Mouse (Mus musculus): ENCODE measurements at regions not wholly inside any gene's neighbourhood (a gene's known extent, or its start where the extent isn't known, plus 50 kb on each side); places are given as distances from the start of the nearest gene placed in this dataset.

DNA sequence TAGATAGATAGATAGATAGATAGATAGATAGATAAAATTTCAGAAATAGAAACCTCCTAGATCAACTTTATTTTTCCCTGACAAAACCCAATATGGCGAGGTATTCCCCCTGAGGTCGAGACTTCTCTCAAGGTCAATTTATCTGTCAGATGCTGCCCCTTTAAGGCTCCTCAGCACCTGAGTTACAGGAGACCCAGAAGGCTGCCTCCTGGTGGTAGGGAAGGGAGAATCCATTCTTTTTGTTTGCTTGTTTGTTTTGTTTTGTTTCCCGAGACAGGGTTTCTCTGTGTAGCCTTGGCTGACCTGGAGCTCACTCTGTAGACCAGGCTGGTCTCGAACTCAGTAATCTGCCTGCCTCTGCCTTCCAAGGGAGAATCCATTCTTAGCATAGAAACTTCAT lies 127.3 kb upstream of the Stac start:
- TF ChIP-seq EP300 (IDR thresholded peaks at IDR 0.05; ENCODE audit: low read depth) = no peak
- TF ChIP-seq CTCF (IDR thresholded peaks at IDR 0.05; ENCODE audit: low read depth) = no peak
- WGBS = 59% methylated on average over 4 of the region's 4 CpGs
- Histone ChIP-seq H3K9me3 (replicated peaks; ENCODE audit: control insufficient read depth, low read length) (no peaks in the 10 kb centered on the region), H3K4me2 (ENCODE audit: low read depth, low read length) (no peak overlapping the region), H3K36me3 (replicated peaks; ENCODE audit: control insufficient read depth, insufficient read depth, low read length) (no peaks in the 10 kb centered on the region), H3K4me1 (ENCODE audit: control insufficient read depth, insufficient read depth) (no peaks in the 10 kb centered on the region), H3K4me3 (ENCODE audit: low read depth, low read length) (no peak overlapping the region), H3K27ac (ENCODE audit: low read depth) (no peak overlapping the region), H3K9ac (replicated peaks; ENCODE audit: low read depth, low read length) (no peak overlapping the region), H3K27me3 (ENCODE audit: control insufficient read depth, insufficient read depth, low read length) (no peaks in the 10 kb centered on the region)
- DNase-seq (ENCODE audit: low spot score) (no peak), ATAC-seq (ENCODE audit: insufficient read depth, low read depth) (no peak)

DNA sequence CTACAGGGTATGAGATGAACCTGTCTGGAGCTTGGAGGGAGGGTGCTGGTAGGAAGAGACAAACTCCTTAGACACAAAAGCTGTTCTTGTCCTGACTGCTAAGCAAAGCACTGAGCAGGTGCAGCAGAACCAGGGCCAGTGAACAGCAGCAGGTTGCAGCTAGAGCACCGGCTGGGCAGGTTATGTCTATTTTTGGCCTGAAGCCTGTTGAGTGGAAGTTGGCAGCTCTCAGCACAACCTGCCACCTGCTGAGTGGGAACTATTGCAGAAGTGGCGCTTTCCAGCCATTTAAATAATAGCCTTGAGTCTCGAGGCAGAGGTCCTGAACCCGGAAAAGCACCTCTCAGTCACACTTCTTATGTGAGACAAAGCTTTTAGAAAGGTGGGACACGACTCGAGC lies 114.8 kb upstream of the Stac start:
- no peak for ATAC-seq (ENCODE audit: insufficient read depth, low read depth)
- Histone ChIP-seq H3K9ac (replicated peaks; ENCODE audit: low read depth, low read length) (no peak overlapping the region), H3K36me3 (replicated peaks; ENCODE audit: control insufficient read depth, insufficient read depth, low read length) (no peaks in the 10 kb centered on the region), H3K4me2 (ENCODE audit: low read depth, low read length) (no peak overlapping the region), H3K27me3 (ENCODE audit: control insufficient read depth, insufficient read depth, low read length) (no peaks in the 10 kb centered on the region), H3K9me3 (replicated peaks; ENCODE audit: control insufficient read depth, low read length) (no peaks in the 10 kb centered on the region), H3K4me1 (ENCODE audit: control insufficient read depth, insufficient read depth) (no peaks in the 10 kb centered on the region), H3K27ac (ENCODE audit: low read depth) (no peak overlapping the region), H3K4me3 (ENCODE audit: low read depth, low read length) (no peak overlapping the region)
- no peak for TF ChIP-seq CTCF (IDR thresholded peaks at IDR 0.05; ENCODE audit: low read depth)
- TF ChIP-seq EP300 (IDR thresholded peaks at IDR 0.05; ENCODE audit: low read depth) = no peak
- 50% methylated on average over 6 of the region's 6 CpGs for WGBS
- DNase-seq (ENCODE audit: low spot score) = no peak

DNA sequence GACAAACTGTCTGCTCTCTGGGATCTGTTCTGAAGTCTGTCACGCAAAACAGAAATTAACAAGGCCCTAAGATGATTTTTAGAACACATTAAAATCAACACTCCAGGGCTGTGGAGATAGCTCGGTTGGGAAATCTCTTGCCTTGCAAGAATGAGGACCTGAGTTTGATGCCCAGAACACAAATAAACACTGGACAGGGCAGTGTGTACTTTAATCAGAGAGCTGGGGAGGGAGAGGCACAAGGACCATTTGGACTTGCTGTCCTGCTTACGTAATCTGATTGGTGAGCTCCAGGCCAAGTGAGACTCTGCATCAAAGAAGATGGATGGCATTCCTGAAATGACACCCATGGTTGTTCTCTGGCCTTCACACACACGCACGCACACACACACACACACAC lies 111.2 kb upstream of the Stac start:
- no peaks in the 10 kb centered on the region for H3K9me3 ChIP-seq (replicated peaks; ENCODE audit: control insufficient read depth, low read length)
- no peaks in the 10 kb centered on the region for H3K4me1 ChIP-seq (ENCODE audit: control insufficient read depth, insufficient read depth)
- no peaks in the 10 kb centered on the region for H3K36me3 ChIP-seq (replicated peaks; ENCODE audit: control insufficient read depth, insufficient read depth, low read length)
- TF ChIP-seq EP300 (IDR thresholded peaks at IDR 0.05; ENCODE audit: low read depth) = no peak
- TF ChIP-seq CTCF (IDR thresholded peaks at IDR 0.05; ENCODE audit: low read depth) = no peak
- DNase-seq (ENCODE audit: low spot score) = no peak
- no peaks in the 10 kb centered on the region for H3K27me3 ChIP-seq (ENCODE audit: control insufficient read depth, insufficient read depth, low read length)
- no peak for ATAC-seq (ENCODE audit: insufficient read depth, low read depth)
- H3K9ac ChIP-seq (replicated peaks; ENCODE audit: low read depth, low read length) = no peak overlapping the region
- H3K27ac ChIP-seq (ENCODE audit: low read depth) = no peak overlapping the region
- 70% methylated on average over 5 of the region's 5 CpGs for WGBS
- no peak overlapping the region for H3K4me3 ChIP-seq (ENCODE audit: low read depth, low read length)
- no peak overlapping the region for H3K4me2 ChIP-seq (ENCODE audit: low read depth, low read length)

DNA sequence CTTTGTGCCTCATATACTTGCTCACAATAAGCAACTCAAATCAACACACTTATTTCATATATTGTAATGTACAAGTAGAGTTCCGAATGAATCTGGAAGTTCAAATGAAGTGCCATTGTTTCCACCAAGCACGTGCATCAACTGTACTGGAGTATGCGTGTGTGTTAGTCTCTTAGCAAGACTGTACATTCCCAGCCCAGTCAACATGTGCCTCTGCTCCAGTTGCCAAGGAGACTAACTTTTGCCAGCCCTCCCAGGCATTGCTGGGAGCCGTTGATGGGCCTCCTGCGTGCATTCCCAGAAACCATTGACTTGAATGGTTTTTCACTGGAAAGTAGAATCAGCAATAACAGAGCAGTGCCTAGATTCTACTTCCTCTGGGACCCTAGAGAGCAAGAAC lies 110.7 kb upstream of the Stac start:
- no peak for ATAC-seq (ENCODE audit: insufficient read depth, low read depth)
- 77% methylated on average over 5 of the region's 5 CpGs for WGBS
- no peak for DNase-seq (ENCODE audit: low spot score)
- Histone ChIP-seq H3K27ac (ENCODE audit: low read depth) (no peak overlapping the region), H3K36me3 (replicated peaks; ENCODE audit: control insufficient read depth, insufficient read depth, low read length) (no peaks in the 10 kb centered on the region), H3K4me2 (ENCODE audit: low read depth, low read length) (no peak overlapping the region), H3K4me1 (ENCODE audit: control insufficient read depth, insufficient read depth) (no peaks in the 10 kb centered on the region), H3K9me3 (replicated peaks; ENCODE audit: control insufficient read depth, low read length) (no peaks in the 10 kb centered on the region), H3K4me3 (ENCODE audit: low read depth, low read length) (no peak overlapping the region), H3K9ac (replicated peaks; ENCODE audit: low read depth, low read length) (no peak overlapping the region), H3K27me3 (ENCODE audit: control insufficient read depth, insufficient read depth, low read length) (no peaks in the 10 kb centered on the region)
- no peak for TF ChIP-seq CTCF (IDR thresholded peaks at IDR 0.05; ENCODE audit: low read depth)
- TF ChIP-seq EP300 (IDR thresholded peaks at IDR 0.05; ENCODE audit: low read depth) = no peak

DNA sequence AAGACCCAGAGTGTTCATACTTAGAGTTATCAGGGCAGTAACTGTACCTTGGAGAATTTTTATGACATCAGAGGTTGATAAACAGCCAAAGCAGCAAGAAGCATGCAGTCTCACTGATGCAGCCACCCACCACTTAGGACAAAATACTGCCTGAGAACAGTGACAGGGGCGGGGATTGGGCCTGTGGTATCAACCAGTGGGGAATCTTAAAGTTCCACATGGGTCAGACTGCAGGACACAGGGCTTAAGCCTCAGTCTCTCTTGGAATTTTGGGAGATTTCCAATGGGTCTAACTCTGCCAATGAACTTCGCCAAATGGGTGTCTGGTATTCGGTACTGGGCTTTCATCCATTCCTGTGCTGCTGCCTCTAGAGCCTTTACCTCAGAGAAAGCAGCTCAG lies 88.8 kb upstream of the Stac start:
- Histone ChIP-seq H3K36me3 (replicated peaks; ENCODE audit: control insufficient read depth, insufficient read depth, low read length) (no peaks in the 10 kb centered on the region), H3K4me3 (ENCODE audit: low read depth, low read length) (no peak overlapping the region), H3K27me3 (ENCODE audit: control insufficient read depth, insufficient read depth, low read length) (no peaks in the 10 kb centered on the region), H3K9ac (replicated peaks; ENCODE audit: low read depth, low read length) (no peak overlapping the region), H3K9me3 (replicated peaks; ENCODE audit: control insufficient read depth, low read length) (no peaks in the 10 kb centered on the region), H3K4me2 (ENCODE audit: low read depth, low read length) (no peak overlapping the region), H3K4me1 (ENCODE audit: control insufficient read depth, insufficient read depth) (no peaks in the 10 kb centered on the region), H3K27ac (ENCODE audit: low read depth) (no peak overlapping the region)
- WGBS = 67% methylated on average over 3 of the region's 3 CpGs
- DNase-seq (ENCODE audit: low spot score) (no peak), ATAC-seq (ENCODE audit: insufficient read depth, low read depth) (no peak)
- TF ChIP-seq CTCF (IDR thresholded peaks at IDR 0.05; ENCODE audit: low read depth) (no peak), EP300 (IDR thresholded peaks at IDR 0.05; ENCODE audit: low read depth) (no peak)

DNA sequence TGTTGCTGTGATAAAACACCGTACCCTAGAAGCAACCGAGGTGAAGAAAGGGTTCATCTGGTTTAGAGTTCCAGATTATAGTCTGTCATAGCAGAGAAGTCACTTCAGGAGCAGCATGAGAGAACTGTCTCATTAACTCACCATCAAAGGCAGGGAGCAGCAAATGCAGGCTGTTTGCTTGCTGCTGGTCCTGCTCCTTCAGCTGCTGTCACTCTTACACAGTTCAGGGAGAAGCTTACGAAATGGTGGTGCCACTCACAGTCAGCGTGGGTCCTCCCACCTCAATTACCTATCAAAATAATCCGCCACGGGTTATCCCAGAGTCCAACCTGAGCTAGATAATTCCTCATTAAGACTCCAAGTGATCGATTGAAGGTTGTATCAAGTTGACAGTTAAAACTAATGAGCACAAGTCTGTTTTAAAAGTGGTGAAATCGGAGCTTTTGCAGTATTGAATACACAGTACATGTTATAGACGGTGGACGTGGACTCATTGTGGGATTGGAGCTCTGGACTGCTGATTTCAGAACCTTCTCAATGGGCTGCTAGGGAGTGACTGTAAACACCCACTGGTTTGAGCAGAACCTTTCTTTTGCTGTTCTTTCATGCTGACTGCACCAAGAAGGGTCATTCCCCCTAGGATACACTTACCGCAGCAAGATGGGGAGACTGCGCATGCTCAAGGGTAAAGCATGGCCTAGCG lies 87.4 kb upstream of the Stac start:
- no peak for ATAC-seq (ENCODE audit: insufficient read depth, low read depth)
- Histone ChIP-seq H3K4me1 (ENCODE audit: control insufficient read depth, insufficient read depth) (no peaks in the 10 kb centered on the region), H3K27ac (ENCODE audit: low read depth) (no peak overlapping the region)

More for the DNA sequence above, 87.4 kb upstream of the Stac start:
- WGBS = 76% methylated on average over 13 of the region's 13 CpGs
- H3K4me2 ChIP-seq (ENCODE audit: low read depth, low read length) = no peak overlapping the region
- H3K9ac ChIP-seq (replicated peaks; ENCODE audit: low read depth, low read length) = no peak overlapping the region
- DNase-seq (ENCODE audit: low spot score) = no peak
- H3K27me3 ChIP-seq (ENCODE audit: control insufficient read depth, insufficient read depth, low read length) = no peaks in the 10 kb centered on the region
- H3K9me3 ChIP-seq (replicated peaks; ENCODE audit: control insufficient read depth, low read length) = no peaks in the 10 kb centered on the region
- TF ChIP-seq EP300 (IDR thresholded peaks at IDR 0.05; ENCODE audit: low read depth) = no peak
- no peak for TF ChIP-seq CTCF (IDR thresholded peaks at IDR 0.05; ENCODE audit: low read depth)
- no peak overlapping the region for H3K4me3 ChIP-seq (ENCODE audit: low read depth, low read length)
- no peaks in the 10 kb centered on the region for H3K36me3 ChIP-seq (replicated peaks; ENCODE audit: control insufficient read depth, insufficient read depth, low read length)

Data from heart, postnatal 0 days (tissue).